Mouse (Mus musculus): ENCODE data around the gene Ndrg2.

The Ndrg2 gene

GRCm38 (mm10) chr14:51913062-51913959 lies 647 bp downstream of the Ndrg2 start:
- DNase-seq (ENCODE audit: low read depth, low spot score): peak; percentile 97

GRCm38 (mm10) chr14:51912391-51913061 lies 1.4 kb downstream of the Ndrg2 start:
- DNase-seq (ENCODE audit: low read depth, low spot score): peak; percentile 17

- DNase-seq (ENCODE audit: low read depth, low spot score): no peak
Measured at GRCm38 (mm10) chr14:51911301-51911700, 2.7 kb downstream of the Ndrg2 start.

- no peak for DNase-seq (ENCODE audit: low read depth, low spot score)
Measured at GRCm38 (mm10) chr14:51906102-51906501, 7.9 kb downstream of the Ndrg2 start.

GRCm38 (mm10) chr14:51904706-51905105 lies 9.3 kb downstream of the Ndrg2 start:
- peak; percentile 36 for DNase-seq (ENCODE audit: low read depth, low spot score)

- no peak for DNase-seq (ENCODE audit: low read depth, low spot score)
Measured at GRCm38 (mm10) chr14:51903782-51904181, 10.2 kb downstream of the Ndrg2 start.

- DNase-seq (ENCODE audit: low read depth, low spot score): peak; percentile 71
Measured at GRCm38 (mm10) chr14:51902806-51903710, 10.9 kb downstream of the Ndrg2 start.

- no peak for DNase-seq (ENCODE audit: low read depth, low spot score)
Measured at GRCm38 (mm10) chr14:51899351-51899750, 14.6 kb downstream of the Ndrg2 start.

GRCm38 (mm10) chr14:51896539-51897170 lies 17.3 kb downstream of the Ndrg2 start:
- no peak for DNase-seq (ENCODE audit: low read depth, low spot score)

- no peak for DNase-seq (ENCODE audit: low read depth, low spot score)
Measured at GRCm38 (mm10) chr14:51896019-51896418, 17.9 kb downstream of the Ndrg2 start.

- DNase-seq (ENCODE audit: low read depth, low spot score): no peak
Measured at GRCm38 (mm10) chr14:51895071-51895470, 18.9 kb downstream of the Ndrg2 start.

GRCm38 (mm10) chr14:51893809-51894208 lies 20.1 kb downstream of the Ndrg2 start:
- no peak for DNase-seq (ENCODE audit: low read depth, low spot score)

- DNase-seq (ENCODE audit: low read depth, low spot score): no peak
Measured at GRCm38 (mm10) chr14:51893094-51893794, 20.7 kb downstream of the Ndrg2 start.

- DNase-seq (ENCODE audit: low read depth, low spot score): no peak
Measured at GRCm38 (mm10) chr14:51892191-51892939, 21.6 kb downstream of the Ndrg2 start, which contains the start of gene Slc39a2. Gene Slc39a2 (plus strand): TSS chr14:51892889.

GRCm38 (mm10) chr14:51889833-51890232 lies 24.1 kb downstream of the Ndrg2 start:
- no peak for DNase-seq (ENCODE audit: low read depth, low spot score)

GRCm38 (mm10) chr14:51886051-51886450 lies 27.9 kb downstream of the Ndrg2 start:
- no peak for DNase-seq (ENCODE audit: low read depth, low spot score)

GRCm38 (mm10) chr14:51884598-51885331 lies 29.2 kb downstream of the Ndrg2 start, which contains the start of gene Mettl17:
Gene Mettl17 (plus strand): TSS chr14:51884842.
- peak; percentile 98 for DNase-seq (ENCODE audit: low read depth, low spot score)

GRCm38 (mm10) chr14:51884031-51884544 lies 29.9 kb downstream of the Ndrg2 start:
- DNase-seq (ENCODE audit: low read depth, low spot score): no peak

- peak; percentile 95 for DNase-seq (ENCODE audit: low read depth, low spot score)
Measured at GRCm38 (mm10) chr14:51883527-51884030, 30.4 kb downstream of the Ndrg2 start.
